Mouse (Mus musculus) myocyte (in vitro differentiated cells): ENCODE measurements at regions not wholly inside any gene's neighbourhood (a gene's known extent, or its start where the extent isn't known, plus 50 kb on each side); places are given as distances from the start of the nearest gene placed in this dataset.

Source experiments
- H3K27me3 ChIP-seq: one replicate; pipeline ENCODE4 v1.6.1; 2011; ENCODE audit not compliant: control insufficient read depth, insufficient read depth, insufficient read length
- H3K36me3 ChIP-seq: one replicate; pipeline ENCODE4 v1.6.1; 2011; ENCODE audit not compliant: control insufficient read depth, insufficient read depth
- H3K4me2 ChIP-seq: one replicate; pipeline ENCODE4 v1.6.1; 2011; ENCODE audit warnings: low read depth, control low read depth
- H3K4me3 ChIP-seq: one replicate; pipeline ENCODE4 v1.5.1; 2011; ENCODE audit warnings: mild to moderate bottlenecking, control low read depth, moderate library complexity
- H3K79me2 ChIP-seq: one replicate; pipeline ENCODE4 v1.6.1; 2011; ENCODE audit not compliant: control insufficient read depth, insufficient read depth
- H3ac ChIP-seq: one replicate; pipeline ENCODE4 v1.6.1; 2011; ENCODE audit not compliant: control insufficient read depth, insufficient read length
- CEBPB ChIP-seq: IDR thresholded peaks from 2 replicates; pipeline ENCODE4 v1.6.1; 2011; ENCODE audit warnings: mild to moderate bottlenecking, moderate library complexity; ENCODE audit not compliant: poor library complexity, insufficient read depth, severe bottlenecking
- E2F4 ChIP-seq: IDR thresholded peaks from one replicate; pipeline ENCODE4 v1.6.1; 2011; ENCODE audit warnings: mild to moderate bottlenecking, control low read depth, moderate library complexity; ENCODE audit not compliant: insufficient read depth
- MAX ChIP-seq: IDR thresholded peaks from one replicate; pipeline ENCODE4 v1.6.1; 2011; ENCODE audit warnings: low read depth, mild to moderate bottlenecking, control low read depth
- MYOD1 ChIP-seq, 3 experiments: IDR thresholded peaks; one replicate each; pipeline ENCODE4 v1.6.1; 2011; ENCODE audit warnings: control low read depth in 2 of 3, low read depth in 2 of 3, mild to moderate bottlenecking in 2 of 3, moderate library complexity in 1 of 3; ENCODE audit not compliant: insufficient read length in 2 of 3, control insufficient read depth in 1 of 3
- MYOG ChIP-seq, 3 experiments: IDR thresholded peaks; one replicate each; pipeline ENCODE4 v1.6.1; 2011; ENCODE audit warnings: control low read depth in 2 of 3, low read depth in 2 of 3, mild to moderate bottlenecking in 2 of 3; ENCODE audit not compliant: insufficient read length in 2 of 3, control insufficient read depth in 1 of 3, insufficient read depth in 1 of 3
- POLR2A ChIP-seq: IDR thresholded peaks from one replicate; pipeline ENCODE4 v1.6.1; 2011; ENCODE audit warnings: low read depth, mild to moderate bottlenecking, control low read depth, moderate library complexity; ENCODE audit not compliant: insufficient read length
- POLR2AphosphoS2 ChIP-seq: IDR thresholded peaks from one replicate; pipeline ENCODE4 v1.6.1; 2011; ENCODE audit warnings: low read depth, control low read depth; ENCODE audit not compliant: insufficient read length
- REST ChIP-seq: IDR thresholded peaks from one replicate; pipeline ENCODE4 v1.6.1; 2011; ENCODE audit warnings: mild to moderate bottlenecking, control low read depth, moderate library complexity; ENCODE audit not compliant: insufficient read depth, insufficient read length
- SRF ChIP-seq: IDR thresholded peaks from one replicate; pipeline ENCODE4 v1.6.1; 2011; ENCODE audit warnings: low read depth; ENCODE audit not compliant: control insufficient read depth, insufficient read length
- TCF12 ChIP-seq: IDR thresholded peaks from one replicate; pipeline ENCODE4 v1.6.1; 2011; ENCODE audit warnings: mild to moderate bottlenecking, control low read depth; ENCODE audit not compliant: poor library complexity, insufficient read depth, severe bottlenecking
- TCF3 ChIP-seq: IDR thresholded peaks from one replicate; pipeline ENCODE4 v1.6.1; 2011; ENCODE audit warnings: low read depth, control low read depth; ENCODE audit not compliant: insufficient read length
- USF1 ChIP-seq: IDR thresholded peaks from one replicate; pipeline ENCODE4 v1.6.1; 2011; ENCODE audit warnings: low read depth, mild to moderate bottlenecking, control low read depth, moderate library complexity

DNA sequence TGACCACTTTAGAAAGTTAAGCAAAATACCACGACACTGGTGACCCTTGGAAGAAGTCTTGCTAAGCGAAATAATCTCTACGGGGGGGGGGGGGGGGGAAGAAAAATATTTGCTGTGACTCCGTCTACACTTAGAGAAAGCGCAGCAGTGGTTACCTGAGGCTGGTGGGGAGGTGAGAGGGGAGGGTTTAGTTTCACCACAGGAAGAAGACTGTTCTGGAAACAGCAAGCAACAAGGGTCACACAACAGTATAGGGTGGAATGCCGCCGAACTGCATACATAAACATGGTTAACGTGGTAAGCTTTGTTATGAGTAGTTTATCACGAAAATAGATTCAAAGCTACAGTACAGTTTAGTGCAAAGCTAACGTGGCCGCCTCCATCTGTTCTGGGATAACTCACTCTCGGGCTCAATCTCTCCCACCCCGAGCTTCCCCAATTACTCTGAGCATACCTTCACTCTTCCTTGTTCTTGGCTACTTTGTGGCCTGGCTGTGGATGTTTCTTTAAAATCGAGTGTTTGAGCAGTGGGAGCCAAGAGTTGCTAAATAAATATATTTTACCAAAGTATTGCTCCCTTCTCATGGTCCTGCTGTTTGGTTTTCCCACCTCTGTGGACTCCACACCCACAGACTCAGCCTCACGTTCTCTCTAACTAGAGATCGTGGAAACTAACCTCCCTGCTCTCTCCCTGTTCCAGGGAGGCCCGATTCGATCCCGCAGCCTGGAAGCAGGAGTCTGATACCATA lies 59.1 kb upstream of the Ptpn13 start:
- Histone ChIP-seq H3ac (no peak overlapping the region), H3K4me3 (no peak overlapping the region), H3K27me3 (no peaks in the 10 kb centered on the region), H3K4me2 (no peak overlapping the region), H3K79me2 (no peaks in the 10 kb centered on the region), H3K36me3 (no peaks in the 10 kb centered on the region)
- no peak for TF ChIP-seq MYOG (IDR thresholded peaks at IDR 0.05; ENCODE audit: control insufficient read depth in 1 of 3, insufficient read depth in 1 of 3, insufficient read length in 2 of 3, low read depth in 2 of 3)
- TF ChIP-seq TCF12, result no peak
- TF ChIP-seq POLR2AphosphoS2, result no peak
- TF ChIP-seq E2F4, result no peak
- no peak for TF ChIP-seq MAX
- no peak for TF ChIP-seq USF1

DNA sequence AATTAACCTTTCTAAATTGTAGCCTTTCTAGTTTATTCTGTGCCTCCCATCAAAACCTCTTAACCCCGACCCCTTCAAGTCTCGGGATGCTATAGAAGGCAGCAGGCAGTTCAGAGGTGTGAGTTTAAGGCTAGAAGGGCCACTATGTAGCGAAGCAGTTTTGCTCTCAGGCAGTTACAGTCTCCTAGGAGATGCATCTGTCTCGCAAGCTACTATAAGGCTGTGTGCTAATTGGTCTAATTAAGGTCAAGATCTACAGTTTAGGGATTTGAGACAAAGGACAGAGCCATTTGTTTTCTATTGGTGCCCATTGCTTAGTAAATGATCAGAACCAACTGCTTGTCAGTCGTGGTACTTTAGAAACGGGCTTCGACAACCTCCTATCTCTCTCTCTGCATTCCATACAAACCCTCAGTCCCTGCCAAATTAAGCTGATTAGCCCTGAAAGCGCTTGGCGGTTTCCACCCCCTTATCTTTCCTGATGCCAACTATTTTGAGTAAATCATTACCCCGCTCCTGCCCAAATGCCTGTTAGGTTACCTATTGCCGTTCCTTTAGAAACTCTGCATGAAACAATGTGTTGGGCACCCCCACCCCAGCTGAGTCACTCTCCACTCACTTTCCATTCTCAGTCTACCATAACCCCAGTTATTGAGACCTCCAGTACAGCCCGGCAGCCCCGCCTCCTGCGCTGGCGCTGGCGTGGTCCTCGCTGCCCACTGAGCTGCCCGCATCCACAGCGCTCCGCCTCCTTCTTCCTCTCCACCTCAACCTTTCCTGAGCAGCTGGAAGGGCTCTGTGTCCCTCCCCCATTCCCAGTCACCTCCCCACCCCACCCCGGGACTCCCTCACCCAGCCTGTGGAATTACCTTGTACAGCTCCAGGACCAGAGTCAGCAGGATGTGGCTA lies 59.9 kb upstream of the Ptpn13 start:
- no peaks in the 10 kb centered on the region for H3K79me2 ChIP-seq
- H3K4me2 ChIP-seq, result no peak overlapping the region
- H3K4me3 ChIP-seq, result no peak overlapping the region
- H3ac ChIP-seq, result no peak overlapping the region
- H3K27me3 ChIP-seq, result no peaks in the 10 kb centered on the region
- H3K36me3 ChIP-seq, result no peaks in the 10 kb centered on the region
- TF ChIP-seq SRF, result no peak
- TF ChIP-seq USF1, result no peak
- TF ChIP-seq POLR2A, result no peak
- no peak for TF ChIP-seq REST
- no peak for TF ChIP-seq POLR2AphosphoS2
- no peak for TF ChIP-seq MAX
- no peak for TF ChIP-seq TCF3
- no peak for TF ChIP-seq MYOG (IDR thresholded peaks at IDR 0.05; ENCODE audit: control insufficient read depth in 1 of 3, insufficient read depth in 1 of 3, insufficient read length in 2 of 3, low read depth in 2 of 3)
- no peak for TF ChIP-seq TCF12
- no peak for TF ChIP-seq MYOD1 (IDR thresholded peaks at IDR 0.05; ENCODE audit: control insufficient read depth in 1 of 3, insufficient read length in 2 of 3, low read depth in 2 of 3)
- TF ChIP-seq E2F4, result no peak
- no peak for TF ChIP-seq CEBPB

DNA sequence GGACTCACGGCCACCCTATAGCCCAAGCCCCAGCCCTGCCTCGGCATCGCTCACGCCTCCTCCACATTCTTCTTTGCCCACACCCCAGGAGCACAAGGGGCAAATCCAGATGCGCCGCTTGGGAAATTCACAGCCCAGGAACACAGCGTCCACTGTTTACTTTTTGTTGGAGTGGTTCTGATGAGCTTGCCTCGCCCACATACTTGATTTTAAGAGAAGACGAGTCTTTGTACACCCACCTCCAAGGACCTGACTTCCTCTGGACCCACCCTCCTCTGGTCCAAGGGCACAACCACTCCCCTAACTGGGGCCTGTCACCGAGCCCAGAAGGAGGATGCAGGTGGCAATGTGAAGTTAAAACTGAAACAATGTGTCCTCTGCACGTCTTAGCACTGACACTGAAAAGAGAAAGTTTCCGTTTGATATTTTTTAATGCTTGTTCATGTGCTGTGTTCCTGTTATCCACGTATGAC lies 64.2 kb upstream of the Ptpn13 start:
- H3K36me3 ChIP-seq, result no peaks in the 10 kb centered on the region
- no peak overlapping the region for H3K4me3 ChIP-seq
- H3K4me2 ChIP-seq, result no peak overlapping the region
- H3K79me2 ChIP-seq, result no peaks in the 10 kb centered on the region
- no peaks in the 10 kb centered on the region for H3K27me3 ChIP-seq
- H3ac ChIP-seq, result no peak overlapping the region
- TF ChIP-seq SRF (no peak), TCF3 (no peak), POLR2A (no peak), TCF12 (no peak), MAX (no peak), MYOD1 (IDR thresholded peaks at IDR 0.05; ENCODE audit: control insufficient read depth in 1 of 3, insufficient read length in 2 of 3, low read depth in 2 of 3) (no peak), USF1 (no peak), MYOG (IDR thresholded peaks at IDR 0.05; ENCODE audit: control insufficient read depth in 1 of 3, insufficient read depth in 1 of 3, insufficient read length in 2 of 3, low read depth in 2 of 3) (no peak), REST (no peak), CEBPB (no peak), POLR2AphosphoS2 (no peak)

DNA sequence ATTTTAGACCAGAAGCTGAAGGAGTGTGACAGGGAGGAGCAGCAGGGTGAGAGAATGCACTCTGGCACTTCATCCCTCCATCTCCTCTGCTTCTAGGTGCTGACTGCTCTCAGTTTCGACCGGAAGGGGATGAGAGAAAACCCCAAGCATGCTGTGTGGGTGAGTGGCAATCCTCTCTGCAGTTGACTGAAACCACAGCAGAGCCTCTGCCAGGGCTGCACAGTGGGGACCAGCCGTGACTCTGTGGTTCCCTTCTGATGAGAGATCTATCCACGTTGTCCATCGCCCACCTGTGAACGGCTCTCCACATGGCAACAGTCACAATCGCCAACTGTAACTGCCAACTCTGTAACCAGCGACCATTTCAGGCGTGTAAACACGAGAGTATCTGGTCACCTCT lies 64.6 kb upstream of the Ptpn13 start:
- no peak overlapping the region for H3ac ChIP-seq
- TF ChIP-seq MAX, result no peak
- TF ChIP-seq TCF12, result no peak
- no peak for TF ChIP-seq TCF3
- no peak for TF ChIP-seq POLR2A
- no peak for TF ChIP-seq POLR2AphosphoS2
- TF ChIP-seq SRF, result no peak
- no peak for TF ChIP-seq USF1
- no peak for TF ChIP-seq E2F4
- TF ChIP-seq MYOD1 (IDR thresholded peaks at IDR 0.05; ENCODE audit: control insufficient read depth in 1 of 3, insufficient read length in 2 of 3, low read depth in 2 of 3), result no peak
- TF ChIP-seq CEBPB, result no peak
- TF ChIP-seq MYOG (IDR thresholded peaks at IDR 0.05; ENCODE audit: control insufficient read depth in 1 of 3, insufficient read depth in 1 of 3, insufficient read length in 2 of 3, low read depth in 2 of 3), result no peak
- no peak for TF ChIP-seq REST
- no peaks in the 10 kb centered on the region for H3K36me3 ChIP-seq
- no peaks in the 10 kb centered on the region for H3K27me3 ChIP-seq
- H3K4me3 ChIP-seq, result no peak overlapping the region
- H3K79me2 ChIP-seq, result no peaks in the 10 kb centered on the region
- H3K4me2 ChIP-seq, result no peak overlapping the region
